Mouse (Mus musculus): ENCODE results near the gene Slc4a2.
A peak's percentile ranks its signal among the peaks of the same experiment; 100 is the strongest.

- no peak for TF ChIP-seq CTCF (IDR thresholded peaks at IDR 0.05; ENCODE audit: extremely low read depth, insufficient read depth, insufficient read length, insufficient replicate concordance)
- peak; percentile 62 for TF ChIP-seq POLR2A (IDR thresholded peaks at IDR 0.05; ENCODE audit: low read depth, low read length)
These were observed 21.2 kb downstream of the Slc4a2 start, which contains the start of gene Fastk for GRCm38 (mm10) chr5:24444746-24445427.
